Mouse (Mus musculus) thymus, postnatal 25 days (tissue): ENCODE data around the gene Sec61a2.

Experiments
- DNase-seq: peaks from one replicate; pipeline ENCODE4 v3.0.0; 2022

Gene Sec61a2

GRCm38 (mm10) chr2:5894843-5895570 is at the start of gene Sec61a2:
Gene Sec61a2, minus strand, starts transcription at chr2:5895432.
- peak; percentile 93 for DNase-seq

GRCm38 (mm10) chr2:5943071-5943470 is 47.8 kb upstream of the Sec61a2 start:
- no peak for DNase-seq

- peak; percentile 43 for DNase-seq
Measured at GRCm38 (mm10) chr2:5942416-5943032, 47.3 kb upstream of the Sec61a2 start, which contains the start of gene Dhtkd1. Gene Dhtkd1, minus strand, starts transcription at chr2:5942792.

GRCm38 (mm10) chr2:5941861-5942415 is 46.7 kb upstream of the Sec61a2 start:
- DNase-seq = no peak

GRCm38 (mm10) chr2:5940936-5941335 is 45.7 kb upstream of the Sec61a2 start:
- DNase-seq = no peak

GRCm38 (mm10) chr2:5939911-5940310 is 44.7 kb upstream of the Sec61a2 start:
- no peak for DNase-seq

- DNase-seq = no peak
Measured at GRCm38 (mm10) chr2:5939319-5939718, 44.1 kb upstream of the Sec61a2 start.

GRCm38 (mm10) chr2:5936550-5936949 is 41.3 kb upstream of the Sec61a2 start:
- DNase-seq = no peak

- no peak for DNase-seq
Measured at GRCm38 (mm10) chr2:5936068-5936467, 40.8 kb upstream of the Sec61a2 start.

- no peak for DNase-seq
Measured at GRCm38 (mm10) chr2:5934936-5935335, 39.7 kb upstream of the Sec61a2 start.

GRCm38 (mm10) chr2:5931938-5932337 is 36.7 kb upstream of the Sec61a2 start:
- no peak for DNase-seq

- no peak for DNase-seq
Measured at GRCm38 (mm10) chr2:5930291-5931054, 35.2 kb upstream of the Sec61a2 start.

- DNase-seq = no peak
Measured at GRCm38 (mm10) chr2:5929793-5930192, 34.6 kb upstream of the Sec61a2 start.

GRCm38 (mm10) chr2:5927481-5927880 is 32.2 kb upstream of the Sec61a2 start:
- DNase-seq = no peak

- no peak for DNase-seq
Measured at GRCm38 (mm10) chr2:5923786-5924185, 28.6 kb upstream of the Sec61a2 start.

GRCm38 (mm10) chr2:5922823-5923222 is 27.6 kb upstream of the Sec61a2 start:
- DNase-seq = no peak

- DNase-seq = no peak
Measured at GRCm38 (mm10) chr2:5911282-5911965, 16.2 kb upstream of the Sec61a2 start.

- DNase-seq = peak; percentile 53
Measured at GRCm38 (mm10) chr2:5906625-5907024, 11.4 kb upstream of the Sec61a2 start.

GRCm38 (mm10) chr2:5906092-5906491 is 10.9 kb upstream of the Sec61a2 start:
- DNase-seq = no peak

GRCm38 (mm10) chr2:5900145-5900544 is 4.9 kb upstream of the Sec61a2 start:
- peak; percentile 30 for DNase-seq

GRCm38 (mm10) chr2:5894296-5894695 is 936 bp downstream of the Sec61a2 start:
- no peak for DNase-seq

- no peak for DNase-seq
Measured at GRCm38 (mm10) chr2:5889412-5889811, 5.8 kb downstream of the Sec61a2 start.

- DNase-seq = no peak
Measured at GRCm38 (mm10) chr2:5888865-5889264, 6.4 kb downstream of the Sec61a2 start.
